Mouse (Mus musculus) frontal cortex, adult 2 months (tissue): ENCODE measurements around the gene Gm21319. TPM values are rescaled to one million over a fixed set of nuclear protein-coding genes. Genes with fewer than 3 reads are reported as not detected.
"Not testable (repeated sequence)": the region's sequence is repeated elsewhere in the genome, so short reads cannot be mapped to it uniquely, and the experiment has no call there.

Source experiments
- DNase-seq, 2 experiments: peaks; one replicate each; pipeline ENCODE4 v3.0.0; 2022; ENCODE audit warnings: low spot score in 1 of 2; ENCODE audit errors: extremely low spot score in 1 of 2
- polyA plus RNA-seq: library from polyadenylated mRNA; depleted of rRNA; stranded (reverse); fragments of >200 nt; gene quantifications from 2 replicates; pipeline ENCODE4 v1.2.3, GENCODE M21; 2012; rRNA removed

Gene Gm21319
- not detected in 2 replicates for polyA plus RNA-seq

DNA sequence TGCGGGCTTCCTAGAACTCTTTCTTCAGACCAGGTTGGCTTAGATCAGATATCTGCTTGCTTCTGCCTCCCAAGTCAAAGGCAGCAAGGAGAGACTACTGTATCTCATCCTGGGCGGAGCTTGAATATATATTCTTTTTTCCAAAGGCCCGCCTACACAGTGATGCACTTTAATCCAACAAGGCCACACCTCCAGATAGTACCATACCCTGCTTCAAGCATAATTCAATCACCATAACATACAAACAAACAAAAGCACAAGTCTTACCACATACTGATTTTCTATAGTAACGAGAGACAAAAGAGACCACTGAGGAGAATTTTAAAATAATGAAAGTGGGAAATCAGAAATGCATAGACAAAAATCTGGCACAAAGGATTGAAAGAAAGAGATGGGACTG is at the start of gene Gm21319:
Gm21319 (minus strand) TSS at position 101 of the 400 bp plus-strand sequence.
- not testable (repeated sequence) for DNase-seq

- DNase-seq: not testable (repeated sequence)
These were observed 40.7 kb upstream of the Gm21319 start, which contains the start of gene BB287469 for GRCm38 (mm10) chr12:87816277-87816676. Gene BB287469, plus strand, starts transcription at chr12:87816577.

GRCm38 (mm10) chr12:87797971-87798370 is 22.4 kb upstream of the Gm21319 start:
- not testable (repeated sequence) for DNase-seq

DNA sequence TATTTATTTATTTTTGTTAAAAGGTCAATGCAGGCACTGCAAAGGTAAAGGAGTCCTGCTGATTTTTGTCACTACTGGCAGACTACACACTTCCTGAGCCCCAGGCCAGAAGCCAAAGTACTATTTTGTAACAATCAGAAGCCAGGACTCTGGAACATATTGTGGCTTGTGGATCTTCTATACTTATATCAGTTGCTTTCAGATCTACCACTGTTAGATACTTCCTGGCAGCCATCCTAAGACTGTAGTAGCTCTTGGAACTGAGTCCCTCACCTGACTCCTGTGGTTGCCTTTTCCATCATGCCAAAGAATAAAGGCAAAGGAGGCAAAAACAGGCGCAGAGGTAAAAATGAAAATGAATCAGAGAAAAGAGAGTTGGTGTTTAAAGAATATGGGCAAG is 19.7 kb upstream of the Gm21319 start, which contains the start of gene Gm21936:
Gm21936 (plus strand) TSS at position 301 of the 400 bp plus-strand sequence.
- DNase-seq: not testable (repeated sequence)

Other genes starting within 250 kb of the Gm21319 start
- not detected in 2 replicates for gene Oog1, start 173.1 kb downstream of the Gm21319 start, polyA plus RNA-seq
- gene Gm4027, start 156.9 kb downstream of the Gm21319 start, polyA plus RNA-seq: not detected in 2 replicates
- not detected in 2 replicates for gene Gm16381, start 131.1 kb downstream of the Gm21319 start, polyA plus RNA-seq
- gene Gm21936, start 19.8 kb upstream of the Gm21319 start, polyA plus RNA-seq: not detected in 2 replicates
- not detected in 2 replicates for gene BB287469, start 40.8 kb upstream of the Gm21319 start, polyA plus RNA-seq
- gene Gm2001, start 66.6 kb upstream of the Gm21319 start, polyA plus RNA-seq: not detected in 2 replicates
- gene Gm2016, start 98.3 kb upstream of the Gm21319 start, polyA plus RNA-seq: not detected in 2 replicates
- gene Gm2022, start 119.6 kb upstream of the Gm21319 start, polyA plus RNA-seq: not detected in 2 replicates
- gene Gm2035, start 144.1 kb upstream of the Gm21319 start, polyA plus RNA-seq: not detected in 2 replicates
- gene Gm2042, start 178.3 kb upstream of the Gm21319 start, polyA plus RNA-seq: not detected in 2 replicates
- not detected in 2 replicates for gene Gm2075, start 236.1 kb upstream of the Gm21319 start, polyA plus RNA-seq
- gene Gm6803, start 243.0 kb upstream of the Gm21319 start, polyA plus RNA-seq: not detected in 2 replicates